Mouse (Mus musculus) brain, embryonic 18.5 days (tissue): Measurements from ENCODE around the gene Wdcp.
"Not testable (repeated sequence)": the region's sequence is repeated elsewhere in the genome, so short reads cannot be mapped to it uniquely, and the experiment has no call there.

Experiments used
- DNase-seq: peaks from one replicate; pipeline ENCODE4 v3.0.0-alpha.2; 2012; ENCODE audit warnings: low read depth, low spot score

Wdcp gene

GRCm38 (mm10) chr12:4842890-4843597, at the start of gene Wdcp:
Gene Wdcp (plus strand): TSS chr12:4843303.
- peak; percentile 78 for DNase-seq

DNA sequence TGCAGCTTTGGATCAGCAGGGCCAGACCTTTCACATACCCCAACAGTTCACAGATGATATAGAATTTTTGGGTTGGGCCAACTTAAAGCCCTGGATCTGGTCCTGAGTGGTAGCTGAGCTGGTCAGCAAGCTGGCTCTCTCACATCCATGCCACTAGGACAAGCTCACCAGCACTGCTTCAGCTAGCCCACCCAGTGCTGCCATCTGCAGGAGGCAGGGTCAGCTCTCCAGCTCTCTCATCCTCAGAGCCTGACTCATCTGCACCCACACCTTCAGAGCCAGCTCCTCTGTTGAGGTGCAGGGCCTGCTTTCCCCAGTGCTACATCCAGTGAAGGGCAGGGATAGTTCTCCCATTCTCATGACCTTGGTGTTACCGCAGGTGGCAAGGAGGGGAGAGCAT, 49.4 kb upstream of the Wdcp start:
- no peak for DNase-seq

DNA sequence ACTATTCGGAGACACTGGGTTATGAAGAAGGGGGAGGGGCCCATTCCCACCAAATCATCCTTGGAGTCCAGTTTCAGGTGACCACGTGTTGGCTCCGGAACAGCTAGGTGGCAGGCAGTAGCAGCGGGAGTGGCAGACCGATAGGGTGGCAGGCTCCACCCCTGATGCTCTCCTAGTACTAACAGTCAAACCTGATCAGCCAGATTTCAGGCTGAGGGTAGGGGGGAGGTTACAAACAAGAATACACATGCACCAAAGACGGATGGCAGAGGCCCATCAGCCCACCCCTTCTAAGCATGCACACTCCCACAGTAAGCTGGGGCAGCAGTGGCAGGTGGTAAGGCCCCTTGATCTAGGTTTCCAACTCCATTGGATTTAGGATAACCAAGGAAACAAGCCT, 45.6 kb upstream of the Wdcp start:
- not testable (repeated sequence) for DNase-seq

- no peak for DNase-seq
These were observed 32.1 kb upstream of the Wdcp start for GRCm38 (mm10) chr12:4811036-4811435.

GRCm38 (mm10) chr12:4811705-4812104, 31.4 kb upstream of the Wdcp start:
- no peak for DNase-seq

DNA sequence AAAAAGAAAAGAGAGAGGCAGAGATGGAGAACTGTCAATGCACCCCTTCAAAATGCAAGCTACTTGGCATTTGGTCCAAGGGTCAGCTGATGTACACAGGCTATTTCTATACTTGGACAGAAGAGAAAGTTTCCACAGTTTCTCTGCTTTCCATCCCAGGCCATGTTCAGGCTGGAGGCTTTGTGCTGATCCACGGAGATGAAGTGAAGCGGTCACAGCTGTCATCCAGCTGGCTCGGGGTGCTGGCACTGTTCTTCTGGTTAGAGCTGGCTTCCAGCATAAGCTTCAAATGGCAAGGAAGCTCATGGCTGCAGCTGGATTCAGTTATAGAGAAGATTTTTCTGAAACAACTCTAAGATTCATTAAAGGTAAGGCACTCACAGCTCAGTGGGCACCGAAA, 29.5 kb upstream of the Wdcp start:
- no peak for DNase-seq

DNA sequence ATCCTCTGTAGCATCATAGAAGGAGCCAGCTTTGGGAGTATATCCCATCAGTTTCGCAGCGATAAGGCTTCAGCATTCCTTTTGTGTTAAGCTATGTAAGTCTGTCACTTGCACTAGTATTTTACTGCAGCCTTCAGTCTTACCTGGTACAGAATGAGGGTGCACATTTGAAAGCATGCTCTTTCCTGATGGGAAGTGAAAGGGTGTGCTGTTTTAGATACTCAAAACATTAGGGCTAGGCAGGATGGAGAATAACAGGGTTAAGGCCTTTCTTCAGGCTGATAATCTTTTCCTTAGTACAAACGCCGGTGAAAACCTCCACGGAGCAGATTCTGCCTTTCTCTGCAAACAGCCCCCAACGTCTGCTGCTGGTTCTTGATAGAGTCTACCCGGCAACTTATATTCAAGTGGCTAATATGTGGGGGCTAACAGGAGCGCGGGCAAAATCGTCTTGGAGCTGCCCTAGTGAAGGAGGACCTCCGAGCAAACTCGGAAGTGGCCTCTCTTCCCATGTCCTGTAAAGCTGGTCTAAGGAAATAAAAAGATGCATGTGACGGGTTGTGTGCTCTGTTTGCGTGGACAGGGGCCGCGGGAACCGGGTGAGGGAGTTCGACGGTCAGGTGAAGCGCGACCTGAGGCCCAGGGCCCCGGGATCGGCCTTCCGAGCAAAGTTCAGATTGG, 26.3 kb upstream of the Wdcp start:
- DNase-seq = no peak

DNA sequence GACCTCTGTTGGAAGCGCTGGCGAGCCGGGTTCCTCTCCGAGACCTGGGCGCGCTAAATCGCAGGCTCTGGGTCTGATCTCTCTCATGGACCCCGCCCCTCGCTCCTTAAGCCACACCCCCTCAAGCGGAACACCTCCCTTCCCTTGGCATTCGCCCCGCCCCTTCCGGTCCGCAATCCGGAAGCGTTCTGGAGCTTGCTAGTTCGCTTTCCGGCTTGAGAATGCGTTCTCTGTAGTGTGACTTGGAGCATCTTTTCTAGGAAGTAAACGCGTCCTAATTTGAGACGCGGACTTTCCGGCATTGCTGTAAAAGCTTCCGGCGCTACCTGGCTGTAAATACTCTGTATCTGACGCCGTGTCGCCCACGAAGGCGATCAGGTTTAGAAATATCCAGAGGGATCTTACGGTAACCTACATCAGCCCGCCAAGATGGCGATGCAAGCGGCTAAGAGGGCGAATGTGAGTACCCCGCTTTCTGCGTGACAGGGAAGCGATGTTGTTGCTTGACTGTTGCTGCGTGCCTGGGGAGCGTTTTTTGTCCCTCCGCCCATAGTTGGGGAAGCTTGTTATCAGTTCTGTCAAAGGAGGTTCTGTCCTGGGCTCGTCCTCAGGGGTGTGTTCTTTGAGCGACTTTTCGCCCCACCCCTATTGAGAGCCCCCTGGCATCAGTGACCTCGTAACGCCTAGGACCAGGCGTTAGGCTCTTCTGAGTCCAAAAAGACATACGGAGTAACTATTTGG, 25.6 kb upstream of the Wdcp start, which contains the start of gene Sf3b6:
Sf3b6 (plus strand) TSS at position 184 of the 741 bp plus-strand sequence.
- DNase-seq = peak; percentile 91

DNA sequence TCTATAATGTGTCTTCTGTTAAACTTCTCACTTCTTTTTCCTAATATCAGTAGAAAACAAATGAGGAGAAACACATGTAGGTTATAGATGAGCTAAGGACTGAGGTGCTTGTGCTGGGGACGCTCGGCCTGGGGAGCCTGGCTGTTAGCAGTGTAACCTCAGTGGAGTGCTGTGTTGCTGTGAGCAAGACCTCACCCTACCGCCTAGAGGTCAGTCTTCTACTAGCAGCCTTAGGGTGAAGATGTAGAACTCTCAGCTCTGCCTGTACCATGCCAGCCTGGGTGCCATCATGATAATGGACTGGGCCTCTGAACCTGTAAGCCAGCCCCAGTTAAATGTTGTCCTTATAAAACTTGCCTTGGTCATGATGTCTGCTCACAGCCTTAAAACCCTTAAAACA, 15.8 kb upstream of the Wdcp start:
- DNase-seq = no peak

GRCm38 (mm10) chr12:4836959-4837358, 6.1 kb upstream of the Wdcp start:
- no peak for DNase-seq

GRCm38 (mm10) chr12:4840010-4840409, 3.1 kb upstream of the Wdcp start:
- DNase-seq = no peak

DNA sequence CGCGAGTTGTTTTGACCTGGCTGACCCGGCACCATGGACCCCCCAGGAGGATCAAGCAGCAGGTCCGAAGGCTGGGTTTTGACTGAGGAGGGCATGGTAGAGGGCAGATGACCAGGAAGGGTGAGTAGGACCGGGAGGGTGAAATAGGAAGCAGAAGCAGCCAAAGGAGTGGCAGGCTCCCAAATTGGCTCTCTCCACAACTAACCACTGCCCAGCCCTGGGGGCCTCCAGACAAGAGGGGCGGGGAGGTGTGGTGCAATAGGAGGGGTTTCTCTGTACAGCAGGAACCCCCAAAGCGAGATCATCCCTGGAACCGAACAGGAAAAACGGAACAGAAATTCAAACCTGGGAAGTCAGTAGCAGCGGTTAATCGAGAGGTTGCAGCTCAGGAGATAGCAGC, 2.4 kb upstream of the Wdcp start:
- no peak for DNase-seq

DNA sequence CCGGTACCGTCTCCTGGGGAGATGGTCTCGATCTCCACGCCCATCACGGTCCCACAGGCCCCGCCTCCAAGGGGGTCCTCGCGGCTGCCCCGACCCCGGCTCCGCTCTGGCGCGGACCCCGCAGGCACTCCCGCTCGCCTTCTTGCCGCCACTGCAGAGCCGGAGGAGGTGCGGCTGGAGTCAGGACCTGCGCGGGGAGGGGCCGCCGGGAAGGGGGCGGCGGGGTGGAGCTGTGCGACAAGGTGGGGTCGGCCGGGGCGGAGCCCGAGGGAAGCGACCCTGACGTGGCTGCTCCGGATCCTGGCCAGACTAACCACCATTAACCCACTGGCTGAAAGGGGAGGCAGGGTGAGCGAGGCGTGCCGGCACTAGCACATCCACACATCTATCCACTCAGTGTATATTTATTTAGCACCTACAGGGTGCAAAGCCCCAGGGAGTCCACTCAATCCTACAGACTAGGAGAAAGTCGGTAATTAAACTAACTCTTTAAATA, 1.7 kb upstream of the Wdcp start, which contains the start of gene Fkbp1b:
Fkbp1b (minus strand) TSS at position 200 of the 496 bp plus-strand sequence.
- no peak for DNase-seq

GRCm38 (mm10) chr12:4842456-4842855, 647 bp upstream of the Wdcp start:
- DNase-seq = no peak

DNA sequence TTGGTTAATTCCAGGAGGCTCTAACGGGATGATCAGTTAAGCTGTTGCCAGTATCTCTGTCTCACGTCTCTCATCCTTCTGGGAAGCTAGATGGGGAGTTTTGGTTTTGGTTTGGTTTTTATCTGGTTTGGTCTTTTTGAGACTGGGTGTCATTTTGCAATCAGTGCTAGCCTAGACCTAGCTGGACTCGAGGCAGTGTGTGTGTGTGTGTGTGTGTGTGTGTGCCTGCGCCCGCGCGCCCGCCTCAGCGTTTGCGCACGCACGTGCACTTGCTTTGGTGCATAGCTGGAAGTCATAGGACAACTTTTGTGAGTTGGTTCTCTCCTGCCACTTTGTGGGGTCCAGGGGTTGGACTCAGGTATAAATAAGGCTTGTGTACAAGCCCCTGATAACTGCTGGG, 638 bp downstream of the Wdcp start:
- no peak for DNase-seq

DNA sequence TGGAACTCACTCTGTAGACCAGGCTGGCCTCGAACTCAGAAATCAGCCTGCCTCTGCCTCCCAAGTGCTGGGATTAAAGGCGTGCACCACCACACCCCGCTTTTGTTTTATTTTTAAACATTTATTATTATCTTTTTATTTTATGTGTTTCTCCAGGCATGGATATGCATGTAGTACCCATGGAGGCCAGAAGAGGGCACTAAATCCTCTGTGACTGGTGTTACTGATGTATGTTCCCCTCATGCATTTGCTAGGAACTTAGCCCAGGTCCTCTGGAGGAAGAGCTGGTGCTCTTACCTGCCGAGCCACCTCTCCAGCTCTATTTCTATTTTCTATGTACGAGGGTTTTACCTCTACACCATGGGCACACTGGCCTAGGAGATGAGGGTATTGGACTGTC, 13.1 kb downstream of the Wdcp start:
- DNase-seq = no peak

DNA sequence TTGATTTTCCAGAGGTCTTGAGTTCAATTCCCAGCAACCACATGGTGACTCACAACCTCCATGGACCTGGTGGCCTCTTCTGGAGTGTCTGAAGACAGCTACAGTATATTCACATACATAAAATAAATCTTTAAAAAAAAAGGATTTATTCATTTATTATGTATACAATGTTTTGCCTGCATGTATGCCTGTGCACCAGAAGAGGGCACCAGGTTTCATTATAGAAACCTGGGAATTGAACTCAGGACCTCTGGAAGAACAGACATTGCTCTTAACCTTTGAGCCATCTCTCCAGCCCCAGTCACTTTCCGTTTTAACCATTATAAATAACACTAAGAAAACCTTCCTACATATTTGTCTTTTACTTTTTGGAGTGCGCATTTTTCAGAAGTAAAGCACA, 13.7 kb downstream of the Wdcp start:
- DNase-seq = no peak

DNA sequence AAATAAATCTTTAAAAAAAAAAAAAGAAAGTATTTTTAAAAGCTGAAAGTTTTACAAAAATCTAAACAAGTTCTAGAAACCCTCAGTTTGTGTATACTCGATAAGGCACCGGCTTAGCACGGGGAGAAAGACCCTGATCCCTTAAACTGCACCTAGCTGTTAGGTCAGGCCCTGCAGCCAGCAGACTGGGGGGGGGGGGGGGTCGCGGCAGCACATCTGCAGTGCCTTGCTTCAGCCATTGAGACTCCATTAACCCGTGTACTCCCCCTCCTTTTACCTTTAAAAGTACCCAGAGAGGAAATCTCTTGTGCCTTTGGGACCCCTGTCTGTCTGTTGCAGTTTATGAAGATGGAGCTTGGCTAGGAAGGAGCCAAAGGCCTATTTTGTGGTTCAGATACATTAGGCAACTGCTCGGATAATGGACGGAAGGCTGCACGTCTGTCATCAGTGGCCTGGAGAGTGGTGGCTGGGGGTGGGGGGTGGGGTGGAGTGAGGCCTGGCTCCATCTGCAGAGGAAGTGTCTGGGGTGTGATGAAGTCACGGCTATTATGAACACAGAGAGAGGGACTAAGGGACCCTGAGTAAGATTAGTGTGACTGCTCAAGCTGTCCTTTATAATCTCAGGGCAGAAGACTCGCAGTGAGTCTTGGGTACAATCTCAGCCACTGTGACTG, 16.3 kb downstream of the Wdcp start:
- no peak for DNase-seq

GRCm38 (mm10) chr12:4862672-4863071, 19.6 kb downstream of the Wdcp start:
- no peak for DNase-seq

DNA sequence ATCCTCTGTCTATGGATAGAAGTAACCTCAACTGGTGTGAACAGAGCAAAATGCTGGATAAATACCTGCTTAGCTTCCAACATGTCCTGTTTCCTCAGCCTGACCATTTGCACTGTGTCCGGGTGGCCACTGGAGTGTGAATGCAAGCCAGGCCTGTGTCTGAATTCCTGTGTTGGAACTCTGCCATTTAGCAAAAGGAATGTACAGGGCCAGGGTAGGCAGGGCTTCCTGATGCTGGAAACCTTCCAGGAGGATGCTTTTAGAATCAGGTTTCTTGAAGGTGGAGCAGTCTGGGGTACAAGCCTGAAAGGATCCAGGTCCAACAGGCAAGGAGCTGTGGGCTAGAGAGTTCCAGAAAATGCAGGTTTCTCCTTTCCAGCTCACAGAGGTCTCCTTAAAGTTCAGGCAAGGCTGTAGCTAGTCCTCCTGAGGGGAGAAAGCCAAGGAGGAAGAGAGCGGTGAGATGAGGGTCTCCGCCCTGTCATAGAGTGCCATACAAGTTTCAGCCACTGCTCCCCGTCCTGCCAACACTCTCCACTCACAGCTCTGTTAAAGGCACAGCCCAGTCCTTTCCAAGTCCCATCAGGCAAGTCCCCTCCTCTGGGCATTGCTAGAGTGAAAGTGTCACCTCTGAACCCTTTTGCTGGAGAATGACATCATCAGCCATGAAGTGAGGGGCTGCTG, 20.7 kb downstream of the Wdcp start:
- DNase-seq = no peak

- no peak for DNase-seq
These were observed 21.2 kb downstream of the Wdcp start for GRCm38 (mm10) chr12:4864338-4864690.
